In the genomic region with DNA sequence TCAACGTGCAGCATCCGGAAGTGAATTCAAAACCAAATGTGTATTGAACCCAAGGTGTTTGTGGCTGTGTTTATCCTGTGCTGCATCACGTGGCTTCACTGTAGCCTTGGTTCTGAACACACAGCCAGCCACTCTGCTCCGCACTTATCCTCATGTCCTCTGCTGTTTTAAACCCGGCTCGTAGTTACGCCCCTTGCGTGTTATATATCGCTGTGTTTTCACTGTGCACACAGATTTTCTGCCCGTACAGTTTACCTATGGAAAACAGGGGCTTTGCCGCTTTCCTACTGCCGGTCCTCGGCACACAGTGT, we compare ENCODE assay signal across 22 mouse cellular contexts. TPM values are rescaled to one million over a fixed set of nuclear protein-coding genes. Genes with fewer than 3 reads are reported as not detected.
DNase-seq lines count a peak whose midpoint lies in the region; ATAC-seq and TF ChIP-seq lines count a peak whose summit lies in the region.
"Had no signal": no experiment of that assay in that cellular context is flagged by ENCODE, and none has a peak within 500 bp of the region (broad histone marks: within the 10 kb centered on the region; RNA-seq: fewer than 3 reads in every experiment).

No protein-coding gene starts in this region.

- no peak overlapping the region for H3K4me3 ChIP-seq in heart, embryonic 12.5 days
- no peak overlapping the region; the same call in 1 of the 2 replicates for H3K4me3 ChIP-seq in liver, embryonic 16.5 days (ENCODE audit: low read depth, low read length)
- no peak overlapping the region for H3K4me3 ChIP-seq in liver, embryonic 12.5 days
- H3K4me3 ChIP-seq in testis, adult 2 months (ENCODE audit: control insufficient read depth, low read depth, low read length), result peak overlapping the region; percentile 71
- H3K4me3 ChIP-seq: embryonic facial prominence, embryonic 10.5 days; forebrain, embryonic 13.5 days; hindbrain, embryonic 15.5 days; limb, embryonic 13.5 days; midbrain, embryonic 15.5 days had no signal

- ATAC-seq in heart, embryonic 12.5 days (ENCODE audit: insufficient number of reproducible peaks, low FRiP score), result no peak
- ATAC-seq in liver, embryonic 16.5 days (ENCODE audit: low read depth), result no peak
- ATAC-seq in liver, embryonic 12.5 days, result no peak
- ATAC-seq: forebrain, embryonic 13.5 days; midbrain, embryonic 15.5 days had no signal

- intact Hi-C loops in heart, postnatal 36 days (cut with DNase I), result no loop called here

- no peaks in the 10 kb centered on the region for H3K9me3 ChIP-seq in heart, embryonic 12.5 days (replicated peaks)
- no peaks in the 10 kb centered on the region for H3K9me3 ChIP-seq in liver, embryonic 16.5 days (replicated peaks; ENCODE audit: control insufficient read depth, low read length)
- no peaks in the 10 kb centered on the region for H3K9me3 ChIP-seq in liver, embryonic 12.5 days (replicated peaks)
- H3K9me3 ChIP-seq: embryonic facial prominence, embryonic 10.5 days; forebrain, embryonic 13.5 days; hindbrain, embryonic 15.5 days; limb, embryonic 13.5 days; midbrain, embryonic 15.5 days had no signal

- TF ChIP-seq CTCF in testis, adult 2 months (IDR thresholded peaks at IDR 0.05; ENCODE audit: control insufficient read depth, insufficient read depth, insufficient replicate concordance, low read depth, low read length), result no peak

- H3K4me2 ChIP-seq in heart, embryonic 12.5 days, result peak overlapping the region; percentile 25; the same call in 1 of the 2 replicates
- peak overlapping the region; percentile 15; the same call in 1 of the 2 replicates for H3K4me2 ChIP-seq in liver, embryonic 16.5 days (ENCODE audit: low read depth, low read length)
- H3K4me2 ChIP-seq in liver, embryonic 12.5 days, result no peak overlapping the region
- H3K4me2 ChIP-seq: forebrain, embryonic 13.5 days; hindbrain, embryonic 15.5 days; limb, embryonic 13.5 days; midbrain, embryonic 15.5 days had no signal

- peaks cover 26% of the 10 kb centered on the region for H3K4me1 ChIP-seq in heart, embryonic 12.5 days (replicated peaks)
- no peaks in the 10 kb centered on the region for H3K4me1 ChIP-seq in liver, embryonic 16.5 days (ENCODE audit: control insufficient read depth, low read depth, low read length)
- peaks cover 5% of the 10 kb centered on the region; the same call in 1 of the 2 replicates for H3K4me1 ChIP-seq in liver, embryonic 12.5 days
- H3K4me1 ChIP-seq in testis, adult 2 months (ENCODE audit: control insufficient read depth, insufficient read depth, low read length), result no peaks in the 10 kb centered on the region; the same call in 1 of the 2 replicates
- H3K4me1 ChIP-seq: embryonic facial prominence, embryonic 10.5 days; forebrain, embryonic 13.5 days; midbrain, embryonic 15.5 days had no signal

- no peak overlapping the region for H3K27ac ChIP-seq in heart, embryonic 12.5 days (ENCODE audit: poor library complexity, severe bottlenecking)
- H3K27ac ChIP-seq in liver, embryonic 16.5 days (ENCODE audit: low read length), result no peak overlapping the region
- no peak overlapping the region for H3K27ac ChIP-seq in liver, embryonic 12.5 days
- no peak overlapping the region for H3K27ac ChIP-seq in testis, adult 2 months (ENCODE audit: control insufficient read depth, insufficient read depth, low read depth, low read length)
- H3K27ac ChIP-seq: embryonic facial prominence, embryonic 10.5 days; forebrain, embryonic 13.5 days; hindbrain, embryonic 15.5 days; limb, embryonic 13.5 days; midbrain, embryonic 15.5 days had no signal

- no peak for TF ChIP-seq POLR2A in testis, adult 2 months (IDR thresholded peaks at IDR 0.05; ENCODE audit: control insufficient read depth, low read depth, low read length)

- peaks cover 5% of the 10 kb centered on the region for H3K36me3 ChIP-seq in heart, embryonic 12.5 days
- H3K36me3 ChIP-seq in liver, embryonic 16.5 days (ENCODE audit: control insufficient read depth, insufficient read depth), result no peaks in the 10 kb centered on the region
- H3K36me3 ChIP-seq in liver, embryonic 12.5 days, result no peaks in the 10 kb centered on the region
- H3K36me3 ChIP-seq in testis, adult 2 months (ENCODE audit: control insufficient read depth, insufficient read depth, low read length), result no peaks in the 10 kb centered on the region; the same call in 1 of the 2 replicates
- H3K36me3 ChIP-seq: embryonic facial prominence, embryonic 10.5 days; hindbrain, embryonic 15.5 days had no signal

- H3K27me3 ChIP-seq in heart, embryonic 12.5 days (replicated peaks), result no peaks in the 10 kb centered on the region
- no peaks in the 10 kb centered on the region for H3K27me3 ChIP-seq in liver, embryonic 16.5 days (ENCODE audit: control insufficient read depth, insufficient read depth, low read depth, low read length)
- no peaks in the 10 kb centered on the region for H3K27me3 ChIP-seq in liver, embryonic 12.5 days (replicated peaks)
- no peaks in the 10 kb centered on the region for H3K27me3 ChIP-seq in testis, adult 2 months (ENCODE audit: control insufficient read depth, insufficient read depth, low read length)
- H3K27me3 ChIP-seq: forebrain, embryonic 13.5 days; hindbrain, embryonic 15.5 days; limb, embryonic 13.5 days; midbrain, embryonic 15.5 days had no signal

- no peak for DNase-seq in heart, postnatal 36 days
- no peak for DNase-seq in testis, postnatal 10 days (ENCODE audit: low spot score)
- no peak for DNase-seq in cerebellum, postnatal 25 days
- DNase-seq in kidney, postnatal 10 days, result no peak
- DNase-seq: B cell, adult 2 months; cerebellum, adult 11 months; cerebellum, postnatal 14 days; gastrocnemius, postnatal 36 days; heart, postnatal 10 days; kidney, adult 11 months; kidney, postnatal 14 days; lung, postnatal 14 days; retina, postnatal 1 day had no signal

- no peak overlapping the region for H3K9ac ChIP-seq in heart, embryonic 12.5 days
- H3K9ac ChIP-seq in liver, embryonic 16.5 days (ENCODE audit: low read depth, low read length), result no peak overlapping the region
- no peak overlapping the region for H3K9ac ChIP-seq in liver, embryonic 12.5 days
- H3K9ac ChIP-seq: forebrain, embryonic 13.5 days; hindbrain, embryonic 15.5 days; limb, embryonic 13.5 days; midbrain, embryonic 15.5 days had no signal

- 58% methylated on average over 13 of the region's 13 CpGs for WGBS in heart, embryonic 12.5 days
- WGBS in liver, embryonic 16.5 days (ENCODE audit: insufficient replicate concordance), result 71% methylated on average over 13 of the region's 13 CpGs
- WGBS in liver, embryonic 12.5 days (ENCODE audit: insufficient replicate concordance), result 58% methylated on average over 13 of the region's 13 CpGs

RNA-seq across cellular contexts. Expression of a gene that starts 12.9 kb away (rescaled TPM):
- 7.4 and 8.1 TPM in 2 replicates for polyA plus RNA-seq in heart, embryonic 12.5 days (2016; fragmentation: Nextera tagmentation; extraction: Ambion mirVana)
- total RNA-seq in heart, postnatal 36 days (2021), result 1 to 10 TPM; 4.4 to 4.6 TPM
- polyA plus RNA-seq in liver, embryonic 16.5 days (2015; fragmentation: Nextera tagmentation; extraction: Ambion mirVana), result 1.9 and 2.9 TPM in 2 replicates
- 3.2 and 4.3 TPM in 2 replicates for polyA plus RNA-seq in liver, embryonic 12.5 days (2016; fragmentation: Nextera tagmentation; extraction: Ambion mirVana)
- polyA plus RNA-seq in testis, adult 2 months (2012; rRNA removed), result 2.1 and 2.2 TPM in 2 replicates

RNA-seq across cellular contexts. Expression of a gene that starts 35.5 kb away (rescaled TPM):
- polyA plus RNA-seq in heart, embryonic 12.5 days (2016; fragmentation: Nextera tagmentation; extraction: Ambion mirVana), result 3.6 and 3.9 TPM in 2 replicates
- under 1 TPM; 0.28 to 0.54 TPM for total RNA-seq in heart, postnatal 36 days (2021)
- 2.3 and 2.4 TPM in 2 replicates for polyA plus RNA-seq in liver, embryonic 16.5 days (2015; fragmentation: Nextera tagmentation; extraction: Ambion mirVana)
- polyA plus RNA-seq in liver, embryonic 12.5 days (2016; fragmentation: Nextera tagmentation; extraction: Ambion mirVana), result 3.3 TPM in 2 replicates
- 19.5 and 20.5 TPM in 2 replicates for polyA plus RNA-seq in testis, adult 2 months (2012; rRNA removed)
